Mouse (Mus musculus) cerebellum, adult 18-20 months (tissue): ENCODE measurements at regions not wholly inside any gene's neighbourhood (a gene's known extent, or its start where the extent isn't known, plus 50 kb on each side); places are given as distances from the start of the nearest gene placed in this dataset.

Experiments used
- DNase-seq, 2 experiments: peaks; one replicate each; pipeline ENCODE4 v3.0.0; 2021

- DNase-seq = no peak
Measured at GRCm38 (mm10) chr6:51369771-51370170, 62.7 kb upstream of the Nfe2l3 start.

- no peak for DNase-seq
Measured at GRCm38 (mm10) chr6:51372357-51372756, 60.1 kb upstream of the Nfe2l3 start.

- DNase-seq = peak in 1 of 2 experiments; percentile 11
Measured at GRCm38 (mm10) chr6:51378436-51378835, 54.0 kb upstream of the Nfe2l3 start.

GRCm38 (mm10) chr6:51379074-51379473 is 53.4 kb upstream of the Nfe2l3 start:
- DNase-seq = no peak

GRCm38 (mm10) chr6:51379560-51380274 is 52.8 kb upstream of the Nfe2l3 start:
- DNase-seq = peak; percentile 62 to 79

- DNase-seq = no peak
Measured at GRCm38 (mm10) chr6:51380275-51380575, 52.2 kb upstream of the Nfe2l3 start.

GRCm38 (mm10) chr6:51381465-51381864 is 51.0 kb upstream of the Nfe2l3 start:
- DNase-seq = no peak
